Mouse (Mus musculus) myocyte (in vitro differentiated cells): Measurements from ENCODE around the gene Hist2h2be.
"Not testable (repeated sequence)": the region's sequence is repeated elsewhere in the genome, so short reads cannot be mapped to it uniquely, and the experiment has no call there.

Experiments
- CEBPB ChIP-seq: IDR thresholded peaks from 2 replicates; pipeline ENCODE4 v1.6.1; 2011; ENCODE audit warnings: mild to moderate bottlenecking, moderate library complexity; ENCODE audit not compliant: poor library complexity, insufficient read depth, severe bottlenecking
- MAX ChIP-seq: IDR thresholded peaks from one replicate; pipeline ENCODE4 v1.6.1; 2011; ENCODE audit warnings: low read depth, mild to moderate bottlenecking, control low read depth
- MYOD1 ChIP-seq, 3 experiments: IDR thresholded peaks; one replicate each; pipeline ENCODE4 v1.6.1; 2011; ENCODE audit warnings: control low read depth in 2 of 3, low read depth in 2 of 3, mild to moderate bottlenecking in 2 of 3, moderate library complexity in 1 of 3; ENCODE audit not compliant: insufficient read length in 2 of 3, control insufficient read depth in 1 of 3
- MYOG ChIP-seq, 3 experiments: IDR thresholded peaks; one replicate each; pipeline ENCODE4 v1.6.1; 2011; ENCODE audit warnings: control low read depth in 2 of 3, low read depth in 2 of 3, mild to moderate bottlenecking in 2 of 3; ENCODE audit not compliant: insufficient read length in 2 of 3, control insufficient read depth in 1 of 3, insufficient read depth in 1 of 3
- POLR2A ChIP-seq: IDR thresholded peaks from one replicate; pipeline ENCODE4 v1.6.1; 2011; ENCODE audit warnings: low read depth, mild to moderate bottlenecking, control low read depth, moderate library complexity; ENCODE audit not compliant: insufficient read length
- POLR2AphosphoS2 ChIP-seq: IDR thresholded peaks from one replicate; pipeline ENCODE4 v1.6.1; 2011; ENCODE audit warnings: low read depth, control low read depth; ENCODE audit not compliant: insufficient read length
- REST ChIP-seq: IDR thresholded peaks from one replicate; pipeline ENCODE4 v1.6.1; 2011; ENCODE audit warnings: mild to moderate bottlenecking, control low read depth, moderate library complexity; ENCODE audit not compliant: insufficient read depth, insufficient read length
- SRF ChIP-seq: IDR thresholded peaks from one replicate; pipeline ENCODE4 v1.6.1; 2011; ENCODE audit warnings: low read depth; ENCODE audit not compliant: control insufficient read depth, insufficient read length
- TCF3 ChIP-seq: IDR thresholded peaks from one replicate; pipeline ENCODE4 v1.6.1; 2011; ENCODE audit warnings: low read depth, control low read depth; ENCODE audit not compliant: insufficient read length

DNA sequence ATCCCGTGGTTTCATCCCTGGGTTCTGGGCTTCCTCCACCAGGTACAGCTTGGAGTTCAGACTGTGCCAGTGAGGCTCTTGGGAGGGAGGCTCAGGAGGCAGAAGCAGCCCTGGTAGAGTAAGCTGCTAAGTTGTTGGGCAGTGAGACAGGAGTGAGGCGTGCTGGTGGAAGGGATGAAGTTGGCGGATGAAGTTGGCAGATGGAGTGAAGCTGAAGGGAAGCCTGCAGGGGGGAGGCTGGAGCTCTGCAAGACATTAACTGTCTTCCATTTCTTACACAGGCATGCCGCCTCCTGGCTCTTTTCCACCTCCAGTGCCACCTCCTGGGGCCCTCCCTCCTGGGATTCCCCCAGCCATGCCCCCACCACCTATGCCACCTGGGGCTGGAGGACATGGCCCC lies 46.9 kb upstream of the Hist2h2be start:
- not testable (repeated sequence) for TF ChIP-seq POLR2A; CEBPB; MAX; POLR2AphosphoS2; SRF; MYOG (IDR thresholded peaks at IDR 0.05; ENCODE audit: control insufficient read depth in 1 of 3, insufficient read depth in 1 of 3, insufficient read length in 2 of 3, low read depth in 2 of 3); TCF3; MYOD1 (IDR thresholded peaks at IDR 0.05; ENCODE audit: control insufficient read depth in 1 of 3, insufficient read length in 2 of 3, low read depth in 2 of 3); REST
